Mouse (Mus musculus): ENCODE measurements around the gene Zfp780b. TPM values are rescaled to one million over a fixed set of nuclear protein-coding genes. Genes with fewer than 3 reads are reported as not detected.
"Not testable (repeated sequence)": the region's sequence is repeated elsewhere in the genome, so short reads cannot be mapped to it uniquely, and the experiment has no call there.

Gene Zfp780b
- polyA plus RNA-seq, 1 experiment from 2014 or later, result 23.0 TPM

DNA sequence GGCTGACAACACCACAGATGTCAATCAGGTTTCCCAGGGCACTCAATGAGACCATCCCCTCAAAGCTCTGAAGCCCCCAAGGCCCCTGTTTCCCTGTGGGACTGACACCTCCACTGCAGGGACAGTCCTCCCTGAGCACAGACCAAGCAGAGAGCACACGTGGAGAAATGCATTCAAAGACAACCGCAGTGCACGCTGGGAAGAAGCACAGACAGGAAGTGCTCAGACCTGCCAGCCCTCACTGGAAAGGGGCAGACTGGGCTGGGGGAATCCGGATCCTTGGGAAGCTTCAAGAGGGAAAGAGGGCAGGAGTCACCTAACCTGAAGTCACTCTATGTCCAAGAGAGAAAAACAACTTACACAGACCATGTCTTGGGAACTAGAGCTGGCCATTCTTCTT, 51.9 kb downstream of the Zfp780b start:
- H3K4me3 ChIP-seq (replicated peaks); H3K27me3 ChIP-seq; ATAC-seq (replicated peaks; ENCODE audit: low FRiP score); H3K9me3 ChIP-seq (replicated peaks); H3K4me1 ChIP-seq; H3K4me2 ChIP-seq; H3K27ac ChIP-seq; H3K9ac ChIP-seq: not testable (repeated sequence)
- peaks cover 21% of the 10 kb centered on the region for H3K36me3 ChIP-seq
- WGBS, result 51% methylated on average over 4 of the region's 4 CpGs

DNA sequence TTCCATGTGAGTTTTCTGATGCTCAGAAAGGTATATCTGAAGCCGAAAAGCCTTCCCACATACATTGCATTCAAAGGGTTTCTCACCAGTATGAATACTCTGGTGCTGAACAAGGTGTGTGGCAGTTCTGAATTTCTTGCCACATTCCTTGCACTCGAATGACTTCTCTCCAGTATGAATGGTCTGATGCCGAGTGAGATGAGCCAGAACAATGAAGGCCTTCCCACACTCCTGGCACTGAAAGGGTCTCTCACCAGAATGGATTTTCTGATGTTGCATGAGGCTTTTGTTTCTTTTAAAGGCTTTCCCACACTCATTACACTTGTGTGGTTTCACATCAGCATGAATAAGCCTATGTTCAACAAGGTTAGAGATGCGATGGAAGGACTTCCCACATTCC, 68.0 kb downstream of the Zfp780b start:
- not testable (repeated sequence) for H3K27ac ChIP-seq; H3K27me3 ChIP-seq; H3K9me3 ChIP-seq (replicated peaks); H3K4me3 ChIP-seq (replicated peaks); H3K4me1 ChIP-seq; H3K9ac ChIP-seq; ATAC-seq (replicated peaks; ENCODE audit: low FRiP score); H3K4me2 ChIP-seq
- peaks cover 46% of the 10 kb centered on the region for H3K36me3 ChIP-seq
- WGBS, result 75% methylated on average over 4 of the region's 4 CpGs

Other genes starting within 250 kb of the Zfp780b start
- 37.2 and 40.8 TPM in 2 replicates for gene Zfp60, start 247.8 kb downstream of the Zfp780b start, polyA plus RNA-seq (2015; fragmentation: Nextera tagmentation; extraction: Ambion mirVana)
- gene Zfp626, start 172.0 kb downstream of the Zfp780b start, polyA plus RNA-seq (2015; fragmentation: Nextera tagmentation; extraction: Ambion mirVana), result 2.4 and 2.5 TPM in 2 replicates
- gene Zfp59, start 140.6 kb downstream of the Zfp780b start, polyA plus RNA-seq (2015; fragmentation: Nextera tagmentation; extraction: Ambion mirVana), result 8.3 and 8.8 TPM in 2 replicates
- gene Zfp607a, start 121.6 kb downstream of the Zfp780b start, polyA plus RNA-seq (2015; fragmentation: Nextera tagmentation; extraction: Ambion mirVana), result 3.9 TPM in 2 replicates
- 10.4 and 12.4 TPM in 2 replicates for gene Zfp974, start 49.7 kb downstream of the Zfp780b start, polyA plus RNA-seq (2015; fragmentation: Nextera tagmentation; extraction: Ambion mirVana)
- 5.1 and 5.5 TPM in 2 replicates for gene Zfp850, start 34.9 kb upstream of the Zfp780b start, polyA plus RNA-seq (2015; fragmentation: Nextera tagmentation; extraction: Ambion mirVana)
- gene Psmc4, start 70.9 kb upstream of the Zfp780b start, polyA plus RNA-seq (2015; fragmentation: Nextera tagmentation; extraction: Ambion mirVana), result 299 and 310 TPM in 2 replicates
- gene Fcgbp, start 92.1 kb upstream of the Zfp780b start, polyA plus RNA-seq (2015; fragmentation: Nextera tagmentation; extraction: Ambion mirVana), result 0.58 and 3.3 TPM in 2 replicates
- 0.03 TPM in 1 of 2 replicates, not detected in the other for gene 9530053A07Rik, start 150.3 kb upstream of the Zfp780b start, polyA plus RNA-seq (2015; fragmentation: Nextera tagmentation; extraction: Ambion mirVana)
- 147 and 154 TPM in 2 replicates for gene Fbl, start 190.5 kb upstream of the Zfp780b start, polyA plus RNA-seq (2015; fragmentation: Nextera tagmentation; extraction: Ambion mirVana)
- gene Dyrk1b, start 200.3 kb upstream of the Zfp780b start, polyA plus RNA-seq (2015; fragmentation: Nextera tagmentation; extraction: Ambion mirVana), result 14.3 and 15.7 TPM in 2 replicates